Mouse (Mus musculus) brain, embryonic 14.5 days (tissue): Measurements from ENCODE around the gene Nell2.

Experiments
- CTCF ChIP-seq: fragments of 200-500 bp; IDR thresholded peaks from 2 replicates; pipeline ENCODE4 v1.5.1; 2012; ENCODE audit warnings: inconsistent platforms, mild to moderate bottlenecking, moderate library complexity, borderline replicate concordance; ENCODE audit not compliant: insufficient read depth, insufficient read length; ENCODE audit errors: extremely low read depth
- POLR2A ChIP-seq: fragments of 200-500 bp; IDR thresholded peaks from 2 replicates; pipeline ENCODE4 v1.6.1; 2012; ENCODE audit warnings: mild to moderate bottlenecking, inconsistent platforms, borderline replicate concordance; ENCODE audit not compliant: poor library complexity, insufficient read depth, insufficient read length, severe bottlenecking; ENCODE audit errors: extremely low read depth

- TF ChIP-seq CTCF (no peak), POLR2A (no peak)
Observed at GRCm38 (mm10) chr15:95418641-95419040, 109.7 kb downstream of the Nell2 start.
